Mouse (Mus musculus): ENCODE data around the gene Spaca7. TPM values are rescaled to one million over a fixed set of nuclear protein-coding genes. Genes with fewer than 3 reads are reported as not detected.
A peak's percentile ranks its signal among the peaks of the same experiment; 100 is the strongest.
"Not testable (repeated sequence)": the region's sequence is repeated elsewhere in the genome, so short reads cannot be mapped to it uniquely, and the experiment has no call there.

Gene Spaca7
- polyA plus RNA-seq, 1 experiment from 2014 or later, result not detected

DNA sequence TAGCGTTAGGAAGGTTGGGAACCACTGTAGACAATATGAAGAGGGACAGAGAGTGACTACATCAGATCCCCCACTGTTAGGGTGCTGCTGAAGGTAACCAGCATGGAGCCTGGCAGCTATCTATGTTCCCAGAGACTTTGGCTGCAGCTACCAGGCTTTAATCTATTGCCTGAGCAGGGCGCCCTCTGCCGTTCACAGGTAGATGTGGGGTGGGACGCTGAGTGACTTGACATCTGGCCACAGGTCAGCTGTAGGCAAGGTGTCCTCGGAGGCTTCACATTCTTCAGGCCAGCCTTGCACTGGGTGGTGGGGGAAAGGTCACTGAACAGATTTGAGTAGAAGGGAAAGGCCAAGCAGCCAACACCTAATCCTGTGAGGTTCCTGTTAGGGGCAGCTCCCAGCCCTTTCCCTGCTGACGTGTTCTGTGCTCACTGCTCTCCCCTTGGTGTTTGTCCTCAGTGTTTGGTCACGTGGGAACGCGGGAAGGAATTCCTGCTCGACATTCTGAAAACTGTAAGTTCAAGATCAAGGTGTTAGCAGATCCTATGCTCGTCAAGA is 11.3 kb upstream of the Spaca7 start:
- Histone ChIP-seq H3K4me1 (no peaks in the 10 kb centered on the region), H3K4me2 (no peak overlapping the region)

DNA sequence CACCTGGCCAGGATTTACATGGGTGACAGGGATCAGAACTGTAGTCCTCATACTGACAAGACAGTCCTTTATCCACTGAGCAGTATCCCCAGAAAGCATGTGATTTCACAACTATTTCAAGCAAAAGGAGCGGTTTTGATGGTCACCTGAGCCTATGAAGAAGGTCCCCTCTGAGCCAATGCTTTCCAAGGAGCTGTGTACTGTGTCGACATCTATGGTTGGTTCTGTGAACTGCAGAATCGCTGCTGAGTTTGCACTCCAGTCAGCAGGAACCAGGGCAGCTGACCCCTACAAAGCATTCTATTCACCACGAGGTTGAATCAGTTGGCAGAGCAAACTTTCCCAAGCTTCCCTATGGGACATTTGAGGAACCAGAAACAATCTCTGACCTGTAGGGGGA is 8.5 kb upstream of the Spaca7 start:
- Histone ChIP-seq H3K27me3 (replicated peaks) (peaks cover 26% of the 10 kb centered on the region), H3K4me3 (no peak overlapping the region), H3K9ac (no peak overlapping the region), H3K27ac (no peak overlapping the region), H3K36me3 (replicated peaks) (no peaks in the 10 kb centered on the region), H3K4me1 (no peaks in the 10 kb centered on the region), H3K9me3 (no peaks in the 10 kb centered on the region), H3K4me2 (no peak overlapping the region)
- 2% methylated on average over 4 of the region's 4 CpGs for WGBS
- ATAC-seq (replicated peaks), result peak; percentile 73

More for the DNA sequence above, 11.3 kb upstream of the Spaca7 start:
- Histone ChIP-seq H3K27ac (no peak overlapping the region), H3K4me3 (no peak overlapping the region), H3K9ac (no peak overlapping the region), H3K27me3 (replicated peaks) (peaks cover 30% of the 10 kb centered on the region), H3K36me3 (replicated peaks) (no peaks in the 10 kb centered on the region), H3K9me3 (no peaks in the 10 kb centered on the region)
- ATAC-seq (replicated peaks), result no peak
- WGBS, result 21% methylated on average over 11 of the region's 11 CpGs

DNA sequence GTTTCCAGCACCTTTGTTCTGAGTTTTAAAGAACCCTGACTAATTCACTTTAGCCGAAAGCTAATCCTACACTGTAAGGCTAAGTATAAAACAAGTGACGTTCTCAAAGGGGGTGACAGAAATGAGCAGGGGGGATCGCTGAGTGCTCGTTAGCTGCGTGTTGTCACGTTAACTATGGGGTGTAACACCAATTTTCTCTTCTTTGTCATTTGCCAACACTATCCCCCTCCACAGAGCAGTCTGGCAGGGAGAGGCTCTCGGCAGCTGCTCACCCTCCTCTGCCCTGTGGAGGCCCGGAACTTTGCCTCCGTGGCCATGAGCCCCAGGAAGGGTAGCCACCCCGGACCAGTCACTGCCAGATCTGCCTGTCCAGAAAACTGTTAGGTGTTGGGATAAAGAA is 7.3 kb upstream of the Spaca7 start:
- H3K4me3 ChIP-seq, result no peak overlapping the region
- H3K4me1 ChIP-seq, result no peaks in the 10 kb centered on the region
- 27% methylated on average over 10 of the region's 10 CpGs for WGBS
- no peaks in the 10 kb centered on the region for H3K36me3 ChIP-seq (replicated peaks)
- ATAC-seq (replicated peaks), result no peak
- H3K9ac ChIP-seq, result no peak overlapping the region
- H3K4me2 ChIP-seq, result no peak overlapping the region
- H3K9me3 ChIP-seq, result no peaks in the 10 kb centered on the region
- no peak overlapping the region for H3K27ac ChIP-seq
- H3K27me3 ChIP-seq (replicated peaks), result peaks cover 24% of the 10 kb centered on the region

DNA sequence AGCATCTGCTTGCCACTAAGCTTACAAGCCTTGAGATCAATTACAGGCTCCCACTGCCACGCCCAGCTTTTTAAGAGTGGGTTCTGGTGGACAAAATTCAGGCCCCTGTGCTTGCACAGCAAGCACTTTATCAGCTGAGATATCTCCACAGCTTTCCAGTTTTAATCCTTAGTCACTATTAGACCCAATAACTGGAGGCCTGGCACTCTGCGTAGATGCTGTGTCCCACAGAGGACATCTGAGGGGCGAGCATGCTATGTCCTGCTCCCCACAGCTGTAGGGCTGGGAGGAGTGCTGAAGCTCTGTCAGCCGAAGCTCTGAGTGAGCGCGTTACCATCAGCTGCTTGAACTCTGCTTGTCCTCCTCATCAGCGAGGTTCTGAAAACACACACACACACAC is 6.3 kb upstream of the Spaca7 start:
- Histone ChIP-seq H3K27me3 (replicated peaks) (peaks cover 20% of the 10 kb centered on the region), H3K9ac (no peak overlapping the region), H3K27ac (no peak overlapping the region), H3K9me3 (no peaks in the 10 kb centered on the region), H3K4me2 (no peak overlapping the region), H3K4me1 (no peaks in the 10 kb centered on the region), H3K4me3 (no peak overlapping the region), H3K36me3 (replicated peaks) (no peaks in the 10 kb centered on the region)
- WGBS, result 53% methylated on average over 7 of the region's 7 CpGs
- no peak for ATAC-seq (replicated peaks)

DNA sequence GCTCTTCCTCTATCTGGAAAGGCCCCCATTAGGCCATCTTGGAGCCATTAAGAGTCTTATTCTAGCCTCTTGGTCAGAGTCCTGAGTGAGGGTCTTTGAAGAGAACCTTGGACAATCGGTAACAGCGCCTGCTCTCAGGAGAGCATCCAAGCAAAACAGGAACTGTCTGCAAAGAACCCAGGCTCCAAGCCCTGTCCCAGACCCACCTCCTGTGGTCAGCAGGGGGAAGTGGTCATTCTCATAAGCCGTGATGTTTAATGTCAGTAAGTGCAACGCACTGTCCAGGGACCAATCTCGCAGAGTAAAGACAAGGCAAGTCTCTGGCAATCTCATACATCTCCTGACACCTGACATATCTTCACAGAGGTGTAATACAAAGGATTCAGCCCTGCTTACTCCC is 3.2 kb downstream of the Spaca7 start:
- no peak overlapping the region for H3K4me3 ChIP-seq
- WGBS, result 44% methylated on average over 5 of the region's 5 CpGs
- H3K9me3 ChIP-seq, result no peaks in the 10 kb centered on the region
- H3K27me3 ChIP-seq (replicated peaks), result peaks cover 4% of the 10 kb centered on the region; the same call in 1 of the 2 replicates
- no peaks in the 10 kb centered on the region for H3K36me3 ChIP-seq (replicated peaks)
- H3K4me1 ChIP-seq, result no peaks in the 10 kb centered on the region
- no peak overlapping the region for H3K9ac ChIP-seq
- H3K27ac ChIP-seq, result no peak overlapping the region
- H3K4me2 ChIP-seq, result no peak overlapping the region
- ATAC-seq (replicated peaks), result no peak

DNA sequence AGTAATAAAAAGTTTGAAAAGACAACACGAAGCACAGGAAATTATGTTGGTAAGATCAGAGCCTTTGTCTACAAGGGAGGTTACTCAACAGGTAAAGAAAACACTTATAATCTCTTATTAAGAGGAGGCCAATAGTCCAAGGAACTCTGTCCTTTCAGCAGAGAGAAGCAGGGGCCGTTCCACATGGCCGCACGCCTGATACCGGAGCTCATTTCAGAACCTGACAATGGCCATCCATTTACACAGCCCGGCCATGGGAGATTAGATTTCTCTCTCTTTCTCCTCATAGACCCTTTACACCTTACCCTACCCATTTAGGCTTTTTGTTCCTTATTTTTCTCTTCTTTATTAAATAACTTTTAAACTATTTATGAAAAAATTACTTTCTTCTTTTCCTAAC is 3.9 kb downstream of the Spaca7 start:
- Histone ChIP-seq H3K4me2 (no peak overlapping the region), H3K9ac (no peak overlapping the region), H3K4me1 (no peaks in the 10 kb centered on the region), H3K27ac (no peak overlapping the region), H3K9me3 (no peaks in the 10 kb centered on the region), H3K36me3 (replicated peaks) (no peaks in the 10 kb centered on the region), H3K27me3 (replicated peaks) (peaks cover 4% of the 10 kb centered on the region; the same call in 1 of the 2 replicates), H3K4me3 (no peak overlapping the region)
- WGBS, result 19% methylated on average over 6 of the region's 6 CpGs
- ATAC-seq (replicated peaks), result no peak

DNA sequence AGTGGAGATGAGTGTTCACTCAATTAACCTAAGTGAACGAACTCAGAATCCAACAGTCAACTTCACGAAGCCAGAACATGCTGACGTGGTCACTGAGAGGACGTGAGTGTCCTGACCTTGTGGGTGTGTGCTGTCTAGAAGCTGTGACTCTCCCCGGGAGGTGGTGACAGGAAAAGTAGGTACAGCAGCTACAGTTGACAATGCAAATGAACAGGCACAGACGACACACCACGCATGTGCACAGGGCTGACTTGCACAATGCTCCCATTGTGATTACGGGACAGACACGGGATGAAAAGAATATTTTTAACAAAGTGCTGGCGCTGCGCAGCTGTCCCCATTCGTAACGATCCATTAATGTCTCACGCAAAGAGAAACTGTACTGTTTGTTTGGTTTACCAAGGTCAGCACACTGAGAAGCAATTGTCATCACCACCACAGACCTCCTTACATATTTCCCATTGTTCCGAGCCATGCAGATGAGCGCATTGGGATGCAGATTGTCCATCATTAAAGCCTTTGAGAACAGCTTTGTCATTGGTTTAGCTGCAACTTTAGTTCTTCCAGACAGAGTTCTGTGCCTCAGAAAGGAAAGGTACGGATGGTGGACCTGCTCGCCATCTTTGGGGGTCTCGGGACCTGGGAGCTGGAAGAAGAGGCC is 6.6 kb downstream of the Spaca7 start:
- not testable (repeated sequence) for H3K27me3 ChIP-seq (replicated peaks); H3K9me3 ChIP-seq; H3K27ac ChIP-seq; ATAC-seq (replicated peaks); H3K9ac ChIP-seq; H3K4me1 ChIP-seq; H3K4me3 ChIP-seq; H3K36me3 ChIP-seq (replicated peaks); H3K4me2 ChIP-seq
- 62% methylated on average over 19 of the region's 19 CpGs for WGBS

DNA sequence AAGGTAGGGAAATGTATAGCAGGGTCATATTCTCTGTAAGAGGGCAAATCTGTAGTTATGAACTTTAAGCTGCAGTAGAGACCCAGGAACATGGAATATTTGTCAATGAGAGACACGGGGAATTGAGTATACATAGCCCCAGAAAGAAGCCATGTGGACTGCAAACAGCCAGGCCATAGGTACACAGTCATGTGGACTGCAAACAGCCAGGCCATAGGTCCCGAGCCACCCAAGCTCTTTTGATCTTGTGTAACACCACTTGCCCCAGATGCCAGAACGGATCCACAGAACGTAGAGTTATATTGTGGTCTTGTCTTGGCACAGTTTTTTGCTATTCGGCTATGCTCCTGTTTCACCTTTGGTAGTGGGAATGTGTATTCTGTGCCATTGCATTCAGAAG is 11.0 kb downstream of the Spaca7 start:
- no peaks in the 10 kb centered on the region for H3K36me3 ChIP-seq (replicated peaks)
- no peak overlapping the region for H3K4me2 ChIP-seq
- WGBS, result 86% methylated on average over 5 of the region's 5 CpGs
- H3K27ac ChIP-seq, result no peak overlapping the region
- no peaks in the 10 kb centered on the region for H3K9me3 ChIP-seq
- H3K4me1 ChIP-seq, result no peaks in the 10 kb centered on the region
- no peak overlapping the region for H3K4me3 ChIP-seq
- no peak for ATAC-seq (replicated peaks)
- H3K27me3 ChIP-seq (replicated peaks), result no peaks in the 10 kb centered on the region
- no peak overlapping the region for H3K9ac ChIP-seq

DNA sequence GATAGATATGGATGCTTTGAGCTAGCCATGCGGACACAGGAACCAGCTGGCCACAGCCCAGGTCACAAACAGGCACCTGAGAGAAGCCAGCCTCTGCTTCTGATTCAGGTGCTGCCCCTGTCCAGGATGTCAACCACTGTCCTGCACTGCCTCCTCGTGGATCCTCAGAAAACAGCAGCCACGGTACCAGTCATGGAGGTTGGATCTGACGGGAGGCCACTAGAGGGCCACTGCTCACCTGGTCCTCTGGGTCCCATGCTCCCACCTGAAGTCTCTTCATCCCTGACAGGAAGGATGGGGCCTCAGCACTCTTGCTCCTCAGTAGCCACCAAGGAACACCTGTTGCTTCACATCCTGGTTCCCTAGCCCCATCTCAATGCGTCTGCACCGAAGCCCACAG is 34.4 kb downstream of the Spaca7 start:
- no peaks in the 10 kb centered on the region for H3K9me3 ChIP-seq
- no peak overlapping the region for H3K4me2 ChIP-seq
- no peak overlapping the region for H3K9ac ChIP-seq
- H3K27ac ChIP-seq, result no peak overlapping the region
- H3K4me1 ChIP-seq, result no peaks in the 10 kb centered on the region
- H3K27me3 ChIP-seq (replicated peaks), result no peaks in the 10 kb centered on the region; the same call in 1 of the 2 replicates
- H3K4me3 ChIP-seq, result no peak overlapping the region
- 22% methylated on average over 6 of the region's 6 CpGs for whole genome bisulfite sequencing
- 0 out of 2 replicates have a peak, but pooled peaks have one; percentile 48 for ATAC-seq (replicated peaks)
- no peaks in the 10 kb centered on the region for H3K36me3 ChIP-seq (replicated peaks)

DNA sequence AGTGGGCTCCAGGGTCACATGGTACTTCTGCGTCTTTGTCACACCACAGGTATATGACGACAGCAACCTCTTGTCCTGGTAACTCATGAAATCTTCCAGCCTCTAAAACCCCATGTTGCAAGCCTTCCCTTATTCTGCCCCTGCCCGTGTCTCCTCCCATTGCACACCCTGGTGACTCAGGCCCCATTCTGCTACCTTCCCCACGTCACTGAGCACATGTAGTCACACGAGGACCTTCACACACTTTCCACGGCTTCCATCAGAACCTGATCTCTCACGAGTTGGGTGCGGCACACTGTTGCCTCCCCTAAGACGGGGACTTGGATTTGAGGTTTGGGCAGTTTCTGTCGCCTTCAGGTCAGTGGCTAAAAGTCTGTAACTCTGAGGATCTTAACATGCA is 36.0 kb downstream of the Spaca7 start:
- Histone ChIP-seq H3K4me1 (no peaks in the 10 kb centered on the region), H3K36me3 (replicated peaks) (no peaks in the 10 kb centered on the region), H3K9ac (no peak overlapping the region), H3K4me2 (no peak overlapping the region), H3K27ac (no peak overlapping the region), H3K27me3 (replicated peaks) (no peaks in the 10 kb centered on the region; the same call in 1 of the 2 replicates), H3K9me3 (no peaks in the 10 kb centered on the region), H3K4me3 (no peak overlapping the region)
- WGBS, result 80% methylated on average over 10 of the region's 10 CpGs
- ATAC-seq (replicated peaks), result no peak

DNA sequence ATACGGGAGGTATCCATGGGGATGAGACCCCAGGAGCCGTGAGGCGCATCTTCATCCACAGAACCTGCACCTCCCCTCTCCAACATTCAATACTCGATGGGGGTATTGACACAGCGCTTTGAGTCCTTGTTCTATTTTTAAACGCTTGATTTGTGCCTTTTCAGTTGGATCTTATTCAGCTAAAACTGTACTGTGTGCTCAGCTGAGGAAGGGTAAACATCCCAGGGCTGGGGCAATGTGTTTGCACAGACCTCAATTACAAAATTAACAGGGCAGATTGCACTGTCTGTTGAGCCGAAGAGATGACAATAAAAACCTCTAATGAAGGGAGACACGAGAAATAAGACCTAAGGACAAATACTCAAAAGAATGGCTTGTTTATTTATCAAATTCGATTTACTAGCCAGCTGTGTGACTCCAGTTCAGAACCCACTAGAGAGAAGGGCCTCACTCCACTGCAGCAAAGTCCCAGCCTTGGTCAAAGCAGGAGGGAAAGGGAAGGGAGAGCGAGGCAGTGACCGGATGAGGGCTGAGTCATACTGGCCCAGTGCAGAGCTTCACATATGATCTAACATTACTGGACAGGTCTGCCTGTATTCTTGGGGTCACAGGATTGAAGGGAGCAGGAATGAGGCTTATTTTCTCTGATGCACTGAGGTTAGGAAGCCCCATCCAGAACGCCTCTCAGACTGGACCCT is 37.1 kb downstream of the Spaca7 start:
- Histone ChIP-seq H3K4me1 (no peaks in the 10 kb centered on the region), H3K4me2 (no peak overlapping the region), H3K9ac (no peak overlapping the region), H3K27me3 (replicated peaks) (no peaks in the 10 kb centered on the region), H3K36me3 (replicated peaks) (no peaks in the 10 kb centered on the region), H3K9me3 (no peaks in the 10 kb centered on the region), H3K27ac (no peak overlapping the region), H3K4me3 (no peak overlapping the region)
- ATAC-seq (replicated peaks), result no peak; the same call in 1 of the 2 replicates
- WGBS, result 55% methylated on average over 12 of the region's 12 CpGs

DNA sequence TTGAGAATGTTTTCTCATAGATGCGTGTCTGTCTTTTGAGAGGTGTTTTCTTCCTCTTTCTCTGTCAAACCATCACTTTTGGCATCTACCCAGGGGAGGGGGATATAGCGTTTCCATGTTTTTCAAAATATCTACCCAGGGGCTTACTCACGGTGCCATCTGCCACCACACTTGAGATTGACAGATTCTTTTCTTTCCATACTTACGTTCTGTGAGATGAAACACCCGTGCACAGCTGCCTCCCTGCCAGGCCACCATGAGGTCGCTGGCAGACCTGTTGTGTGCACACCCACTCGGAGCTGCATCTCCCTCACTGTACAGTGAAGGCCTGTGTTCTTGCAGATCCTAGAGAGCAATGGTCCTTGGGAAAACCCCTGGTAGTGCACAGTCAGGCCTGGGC is 40.4 kb downstream of the Spaca7 start:
- H3K27ac ChIP-seq, result no peak overlapping the region
- no peak overlapping the region for H3K4me3 ChIP-seq
- no peaks in the 10 kb centered on the region for H3K4me1 ChIP-seq
- no peaks in the 10 kb centered on the region for H3K36me3 ChIP-seq (replicated peaks)
- ATAC-seq (replicated peaks), result no peak
- no peaks in the 10 kb centered on the region for H3K27me3 ChIP-seq (replicated peaks)
- H3K4me2 ChIP-seq, result no peak overlapping the region
- 52% methylated on average over 7 of the region's 7 CpGs for WGBS
- no peaks in the 10 kb centered on the region for H3K9me3 ChIP-seq
- H3K9ac ChIP-seq, result no peak overlapping the region

DNA sequence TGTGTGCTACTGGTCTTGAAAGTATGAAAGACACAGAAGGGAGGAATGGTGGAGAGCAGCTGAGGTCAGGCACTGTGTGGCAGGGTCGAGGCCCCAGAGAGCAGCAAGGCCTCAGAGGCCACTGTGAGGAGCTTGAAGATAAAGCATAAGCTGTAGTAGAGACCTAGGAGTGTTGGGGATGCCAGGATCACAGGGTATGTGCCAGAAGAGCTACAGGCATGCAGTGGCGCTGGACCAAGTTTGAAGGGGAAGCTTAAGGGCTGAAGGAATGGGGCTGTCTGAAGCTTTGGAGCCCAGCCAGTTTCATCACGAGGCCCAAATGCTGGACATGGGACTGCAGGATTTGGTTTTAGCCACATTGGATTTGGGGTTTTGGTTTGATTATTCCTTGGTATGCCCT is 44.5 kb downstream of the Spaca7 start:
- peaks cover 23% of the 10 kb centered on the region; the same call in 1 of the 2 replicates for H3K36me3 ChIP-seq (replicated peaks)
- not testable (repeated sequence) for ATAC-seq (replicated peaks); H3K4me3 ChIP-seq; H3K27me3 ChIP-seq (replicated peaks); H3K9me3 ChIP-seq; H3K4me2 ChIP-seq; H3K27ac ChIP-seq; H3K9ac ChIP-seq; H3K4me1 ChIP-seq
- 83% methylated on average over 3 of the region's 3 CpGs for WGBS
